Mouse (Mus musculus): ENCODE results near the gene Fam243. TPM values are rescaled to one million over a fixed set of nuclear protein-coding genes. Genes with fewer than 3 reads are reported as not detected.

Gene Fam243
- polyA plus RNA-seq (2015; fragmentation: Illumina TruSeq; extraction: RNeasy Lipid Tissue Mini Kit (QIAGEN cat#74804); ENCODE audit: insufficient read depth, low read depth, low replicate concordance) = not detected

GRCm38 (mm10) chr16:92321341-92321740 lies at the start of gene Fam243:
Gene Fam243, minus strand, starts transcription at chr16:92321441.

GRCm38 (mm10) chr16:92359229-92359628 lies 38.0 kb upstream of the Fam243 start, which contains the start of gene Kcne1:
Gene Kcne1, minus strand, starts transcription at chr16:92359468.

GRCm38 (mm10) chr16:92300649-92301411 lies 20.4 kb downstream of the Fam243 start, which contains the start of gene Smim11:
Gene Smim11, plus strand, starts transcription at chr16:92301286.

GRCm38 (mm10) chr16:92292101-92292500 lies 29.1 kb downstream of the Fam243 start, which contains the start of gene Kcne2:
Gene Kcne2, plus strand, starts transcription at chr16:92292389.

Other genes with a start within 250 kb of the Fam243 start
- not detected for gene Kcne2, start 29.1 kb downstream of the Fam243 start, polyA plus RNA-seq (2015; fragmentation: Illumina TruSeq; extraction: RNeasy Lipid Tissue Mini Kit (QIAGEN cat#74804); ENCODE audit: insufficient read depth, low read depth, low replicate concordance)
- gene Smim11, start 20.2 kb downstream of the Fam243 start, polyA plus RNA-seq (2015; fragmentation: Illumina TruSeq; extraction: RNeasy Lipid Tissue Mini Kit (QIAGEN cat#74804); ENCODE audit: insufficient read depth, low read depth, low replicate concordance) = 34.1 TPM
- not detected for gene Kcne1, start 38.0 kb upstream of the Fam243 start, polyA plus RNA-seq (2015; fragmentation: Illumina TruSeq; extraction: RNeasy Lipid Tissue Mini Kit (QIAGEN cat#74804); ENCODE audit: insufficient read depth, low read depth, low replicate concordance)
- 5.7 TPM for gene Rcan1, start 149.4 kb upstream of the Fam243 start, polyA plus RNA-seq (2015; fragmentation: Illumina TruSeq; extraction: RNeasy Lipid Tissue Mini Kit (QIAGEN cat#74804); ENCODE audit: insufficient read depth, low read depth, low replicate concordance)
- gene Clic6, start 164.3 kb upstream of the Fam243 start, polyA plus RNA-seq (2015; fragmentation: Illumina TruSeq; extraction: RNeasy Lipid Tissue Mini Kit (QIAGEN cat#74804); ENCODE audit: insufficient read depth, low read depth, low replicate concordance) = 1.3 TPM